Comparison of ENCODE assay signal across 10 mouse cellular contexts in genomic region chr12:16958851-16959250, GRCm38 (mm10). TPM values are rescaled to one million over a fixed set of nuclear protein-coding genes. Genes with fewer than 3 reads are reported as not detected.
DNase-seq lines count a peak whose midpoint lies in the region; ATAC-seq and TF ChIP-seq lines count a peak whose summit lies in the region.
"Had no signal": no experiment of that assay in that cellular context is flagged by ENCODE, and none has a peak within 500 bp of the region (broad histone marks: within the 10 kb centered on the region; RNA-seq: fewer than 3 reads in every experiment).

No protein-coding gene starts in this region.

- no peak overlapping the region for H3K4me3 ChIP-seq in heart, embryonic 11.5 days (ENCODE audit: low read depth, low read length)
- H3K4me3 ChIP-seq in liver, embryonic 14.5 days (ENCODE audit: insufficient read depth in 1 of 2, low read depth in 2 of 2, low read length in 2 of 2) = no peak overlapping the region

- H3K36me3 ChIP-seq in heart, embryonic 11.5 days (ENCODE audit: control insufficient read depth, insufficient read depth, low read length) = peaks cover 39% of the 10 kb centered on the region
- peaks cover 11% of the 10 kb centered on the region for H3K36me3 ChIP-seq in liver, embryonic 14.5 days (replicated peaks; ENCODE audit: control insufficient read depth, insufficient read depth, low read depth)

- ATAC-seq in heart, embryonic 11.5 days (replicated peaks; ENCODE audit: insufficient number of reproducible peaks, low FRiP score, low TSS enrichment) = no peak
- ATAC-seq in liver, embryonic 14.5 days (ENCODE audit: insufficient read depth) = no peak
- ATAC-seq in inflammation-experienced regulatory T-cells, adult 6 months = no peak

- H3K4me1 ChIP-seq in heart, embryonic 11.5 days (ENCODE audit: control insufficient read depth, insufficient read depth, low read length) = no peaks in the 10 kb centered on the region
- H3K4me1 ChIP-seq in liver, embryonic 14.5 days (replicated peaks; ENCODE audit: control insufficient read depth in 2 of 2, insufficient read depth in 2 of 2, low read length in 1 of 2) = no peaks in the 10 kb centered on the region

- no peaks in the 10 kb centered on the region for H3K27me3 ChIP-seq in heart, embryonic 11.5 days (ENCODE audit: control insufficient read depth, insufficient read depth, low read length)
- no peaks in the 10 kb centered on the region for H3K27me3 ChIP-seq in liver, embryonic 14.5 days (ENCODE audit: control insufficient read depth, insufficient read depth, low read length)

- TF ChIP-seq EP300 in liver, embryonic 14.5 days (IDR thresholded peaks at IDR 0.05; ENCODE audit: low read depth) = no peak

- no peaks in the 10 kb centered on the region for H3K9me3 ChIP-seq in heart, embryonic 11.5 days (replicated peaks; ENCODE audit: control insufficient read depth, low read length)
- H3K9me3 ChIP-seq in liver, embryonic 14.5 days (ENCODE audit: control insufficient read depth, low read length) = no peaks in the 10 kb centered on the region

- peak; percentile 20 for DNase-seq in heart, postnatal 4 days
- DNase-seq in B cell, adult 2 months = peak; percentile 40 to 48
- peak; percentile 20 for DNase-seq in adipocyte (ENCODE audit: low spot score)
- peak in 2 of 3 experiments; percentile 7 to 10 for DNase-seq in liver, embryonic 14.5 days (ENCODE audit: low read depth in 3 of 3, low spot score in 3 of 3)
- DNase-seq in ovary, adult 18-20 months (ENCODE audit: low spot score) = no peak
- DNase-seq in ovary, postnatal 14 days (ENCODE audit: low spot score) = no peak
- DNase-seq: adrenal gland, adult 2 months had no signal

- TF ChIP-seq CTCF in liver, embryonic 14.5 days (IDR thresholded peaks at IDR 0.05; ENCODE audit: low read depth) = peak; percentile 58

- H3K4me2 ChIP-seq in heart, embryonic 11.5 days = no peak overlapping the region
- no peak overlapping the region for H3K4me2 ChIP-seq in liver, embryonic 14.5 days (ENCODE audit: low read depth)
- H3K4me2 ChIP-seq: midbrain, embryonic 11.5 days had no signal

- no peak overlapping the region for H3K27ac ChIP-seq in heart, embryonic 11.5 days (ENCODE audit: low read depth, low read length)
- H3K27ac ChIP-seq in liver, embryonic 14.5 days = no peak overlapping the region

- 74% methylated on average over 1 of the region's 1 CpGs for WGBS in heart, embryonic 11.5 days (ENCODE audit: insufficient replicate concordance)
- 69% methylated on average over 1 of the region's 1 CpGs for WGBS in liver, embryonic 14.5 days (ENCODE audit: insufficient replicate concordance)

- no peak overlapping the region for H3K9ac ChIP-seq in heart, embryonic 11.5 days (ENCODE audit: low read depth, low read length)
- H3K9ac ChIP-seq in liver, embryonic 14.5 days (replicated peaks) = no peak overlapping the region

RNA-seq across cellular contexts. Expression of gene Pqlc3, which starts 41.4 kb away (rescaled TPM):
- 1 to 10 TPM; 1.8 to 2.0 TPM for total RNA-seq in heart, postnatal 4 days (2021)
- 4.2 and 5.1 TPM in 2 replicates for polyA plus RNA-seq in heart, embryonic 11.5 days (2014; fragmentation: Nextera tagmentation; extraction: Ambion mirVana)
- polyA plus RNA-seq in liver, embryonic 14.5 days (2012; rRNA removed) = 3.0 and 3.3 TPM in 2 replicates
- 4.6 and 5.0 TPM in 2 replicates for polyA plus RNA-seq in liver, embryonic 14.5 days (2014; fragmentation: Nextera tagmentation; extraction: Ambion mirVana)
- 100 to 1,000 TPM in 1 of 3 experiments, 10 to 100 TPM in 2; 57.2 to 116 (median 62.2) TPM for polyA plus RNA-seq in inflammation-experienced regulatory T-cells, adult 6 months (2017; shearing (Covaris generic))

RNA-seq across cellular contexts. Expression of gene 2410004P03Rik, which starts 52.7 kb away (rescaled TPM):
- under 1 TPM; 0.09 to 0.26 TPM for total RNA-seq in heart, postnatal 4 days (2021)
- polyA plus RNA-seq in heart, embryonic 11.5 days (2014; fragmentation: Nextera tagmentation; extraction: Ambion mirVana) = 0.64 and 0.66 TPM in 2 replicates
- polyA plus RNA-seq in liver, embryonic 14.5 days (2012; rRNA removed) = 0.02 and 0.05 TPM in 2 replicates
- 0.03 TPM in 1 of 2 replicates, not detected in the other for polyA plus RNA-seq in liver, embryonic 14.5 days (2014; fragmentation: Nextera tagmentation; extraction: Ambion mirVana)
- 1 to 10 TPM in 2 of 3 experiments, under 1 TPM in 1; 0.94 to 1.6 (median 1.5) TPM for polyA plus RNA-seq in inflammation-experienced regulatory T-cells, adult 6 months (2017; shearing (Covaris generic))
- total RNA-seq: adrenal gland, adult 2 months had no signal
- polyA plus RNA-seq: adrenal gland, adult 2 months had no signal

Comparison
In these comparisons a context has a peak if more than half of its experiments do, and no peak if none do; other contexts are left out.
1. DNase-seq: peak in heart, postnatal 4 days (single experiment), B cell, adult 2 months (2 of 2), adipocyte (single experiment) and liver, embryonic 14.5 days (2 of 3); none in ovary, adult 18-20 months (single experiment) and ovary, postnatal 14 days (single experiment).